Mouse (Mus musculus) lung, postnatal 0 days (tissue): ENCODE results near the gene Sec1. TPM values are rescaled to one million over a fixed set of nuclear protein-coding genes. Genes with fewer than 3 reads are reported as not detected.

Source experiments
- ATAC-seq: fragments of 200-750 bp; cut with Nextera tagmentation; 2 replicates; pipeline ENCODE4 v1.8.0; 2017; ENCODE audit warnings: moderate library complexity
- DNase-seq: peaks from one replicate; pipeline ENCODE4 v3.0.0-alpha.2; 2016; ENCODE audit warnings: low spot score
- H3K27ac ChIP-seq: fragments of 300-500 bp; sonication (generic); 2 replicates; pipeline ENCODE4 v1.5.1; 2014; ENCODE audit warnings: antibody characterized with exemption, mild to moderate bottlenecking, low read length, mixed read lengths
- H3K27me3 ChIP-seq: fragments of 300-500 bp; sonication (generic); replicated peaks from 2 replicates; pipeline ENCODE4 v1.6.1; 2014; ENCODE audit warnings: low read length, mixed read lengths; ENCODE audit not compliant: insufficient read depth
- H3K36me3 ChIP-seq: fragments of 300-500 bp; sonication (generic); 2 replicates; pipeline ENCODE4 v1.6.1; 2014; ENCODE audit warnings: low read length, mixed read lengths; ENCODE audit not compliant: insufficient read depth
- H3K4me1 ChIP-seq: fragments of 300-500 bp; sonication (generic); 2 replicates; pipeline ENCODE4 v1.6.1; 2014; ENCODE audit warnings: antibody characterized with exemption, low read depth, low read length, mixed read lengths; ENCODE audit not compliant: insufficient read depth
- H3K4me2 ChIP-seq: fragments of 300-500 bp; sonication (generic); replicated peaks from 2 replicates; pipeline ENCODE4 v1.6.1; 2014; ENCODE audit warnings: low read depth, mild to moderate bottlenecking, low read length, moderate library complexity, mixed read lengths
- H3K4me3 ChIP-seq: fragments of 300-500 bp; sonication (generic); 2 replicates; pipeline ENCODE4 v1.5.1; 2014; ENCODE audit warnings: low read depth, low read length
- H3K9ac ChIP-seq: fragments of 300-500 bp; sonication (generic); replicated peaks from 2 replicates; pipeline ENCODE4 v1.6.1; 2014; ENCODE audit warnings: low read depth, mild to moderate bottlenecking
- H3K9me3 ChIP-seq: fragments of 300-500 bp; sonication (generic); 2 replicates; pipeline ENCODE4 v1.6.1; 2016; ENCODE audit warnings: low read length, mixed read lengths
- CTCF ChIP-seq: IDR thresholded peaks from 2 replicates; pipeline ENCODE4 v1.5.1; 2016; ENCODE audit warnings: antibody characterized with exemption, mild to moderate bottlenecking
- EP300 ChIP-seq: IDR thresholded peaks from 2 replicates; pipeline ENCODE4 v1.6.1; 2016; ENCODE audit warnings: antibody characterized with exemption, mild to moderate bottlenecking, control low read depth
- WGBS: fragments of 180-500 bp; shearing (Covaris S2); extraction: QIAGEN DNeasy Blood & Tissue Kit; methylation state at CpG from one replicate; pipeline ENCODE4 v1.1.7; 2014; 5-methylcytosine and 5-hydroxymethylcytosine counted together
- polyA plus RNA-seq: library from polyadenylated mRNA; unstranded; fragments of >200 nt; fragmentation: Nextera tagmentation; extraction: Ambion mirVana; gene quantifications from 2 replicates; pipeline ENCODE4 v1.2.1, GENCODE M21; 2015

Sec1 gene
- polyA plus RNA-seq, 1 experiment from 2014 or later, result 2.0 TPM

GRCm38 (mm10) chr7:45700301-45701015 lies 6.3 kb upstream of the Sec1 start:
- H3K4me2 ChIP-seq, result peak overlapping the region; percentile 53
- peak overlapping the region; percentile 17; the same call in 1 of the 2 replicates for H3K4me3 ChIP-seq
- 0 out of 2 replicates have a peak overlapping the region, but pooled peaks have one; percentile 26 for H3K9ac ChIP-seq
- TF ChIP-seq CTCF, result no peak
- no peak for TF ChIP-seq EP300
- no peak overlapping the region for H3K27ac ChIP-seq
- WGBS, result 2% methylated on average over 20 of the region's 20 CpGs
- H3K27me3 ChIP-seq, result peaks cover 13% of the 10 kb centered on the region; the same call in 1 of the 2 replicates
- H3K4me1 ChIP-seq, result peaks cover 17% of the 10 kb centered on the region
- no peaks in the 10 kb centered on the region for H3K9me3 ChIP-seq
- ATAC-seq, result no peak; the same call in 1 of the 2 replicates
- H3K36me3 ChIP-seq, result no peaks in the 10 kb centered on the region
- peak; percentile 86 for DNase-seq

GRCm38 (mm10) chr7:45699523-45700141 lies 5.4 kb upstream of the Sec1 start, which contains the start of gene Car11:
Car11 (plus strand) TSS chr7:45699843.
- DNase-seq (no peak), ATAC-seq (no peak)
- no peaks in the 10 kb centered on the region for H3K36me3 ChIP-seq
- no peaks in the 10 kb centered on the region for H3K9me3 ChIP-seq
- 2% methylated on average over 31 of the region's 36 CpGs for WGBS
- peaks cover 13% of the 10 kb centered on the region; the same call in 1 of the 2 replicates for H3K27me3 ChIP-seq
- H3K27ac ChIP-seq, result no peak within 1 kb of the TSS
- H3K4me3 ChIP-seq, result peak within 1 kb of the TSS; percentile 17; the same call in 1 of the 2 replicates
- TF ChIP-seq CTCF (no peak), EP300 (no peak)
- 0 out of 2 replicates have a peak within 1 kb of the TSS, but pooled peaks have one; percentile 26 for H3K9ac ChIP-seq
- H3K4me2 ChIP-seq, result peak within 1 kb of the TSS; percentile 53
- H3K4me1 ChIP-seq, result peaks cover 16% of the 10 kb centered on the region

- Histone ChIP-seq H3K27ac (no peak overlapping the region), H3K4me3 (no peak overlapping the region), H3K4me2 (no peak overlapping the region), H3K27me3 (peaks cover 13% of the 10 kb centered on the region; the same call in 1 of the 2 replicates), H3K36me3 (no peaks in the 10 kb centered on the region), H3K9ac (no peak overlapping the region), H3K4me1 (peaks cover 8% of the 10 kb centered on the region; the same call in 1 of the 2 replicates), H3K9me3 (no peaks in the 10 kb centered on the region)
- 79% methylated on average over 5 of the region's 7 CpGs for WGBS
- DNase-seq, result peak; percentile 4
- ATAC-seq, result no peak
- no peak for TF ChIP-seq EP300
- no peak for TF ChIP-seq CTCF
These were observed 3.7 kb upstream of the Sec1 start for GRCm38 (mm10) chr7:45697894-45698293.

- DNase-seq (peak; percentile 5), ATAC-seq (no peak)
- Histone ChIP-seq H3K27ac (no peak overlapping the region), H3K9ac (no peak overlapping the region), H3K4me1 (peaks cover 4% of the 10 kb centered on the region; the same call in 1 of the 2 replicates), H3K4me3 (no peak overlapping the region), H3K4me2 (no peak overlapping the region), H3K36me3 (no peaks in the 10 kb centered on the region), H3K27me3 (peaks cover 9% of the 10 kb centered on the region; the same call in 1 of the 2 replicates), H3K9me3 (no peaks in the 10 kb centered on the region)
- WGBS, result 23% methylated on average over 6 of the region's 6 CpGs
- TF ChIP-seq CTCF (no peak), EP300 (no peak)
These were observed 896 bp upstream of the Sec1 start for GRCm38 (mm10) chr7:45695098-45695497.

GRCm38 (mm10) chr7:45692364-45692763 lies 1.8 kb downstream of the Sec1 start:
- H3K4me1 ChIP-seq, result no peaks in the 10 kb centered on the region
- TF ChIP-seq EP300 (no peak), CTCF (no peak)
- no peak overlapping the region for H3K4me2 ChIP-seq
- peak; percentile 3 for DNase-seq
- H3K27me3 ChIP-seq, result no peaks in the 10 kb centered on the region
- H3K9ac ChIP-seq, result no peak overlapping the region
- no peak overlapping the region for H3K27ac ChIP-seq
- no peak overlapping the region for H3K4me3 ChIP-seq
- no peaks in the 10 kb centered on the region for H3K9me3 ChIP-seq
- 73% methylated on average over 2 of the region's 2 CpGs for WGBS
- ATAC-seq, result no peak
- H3K36me3 ChIP-seq, result no peaks in the 10 kb centered on the region

GRCm38 (mm10) chr7:45689800-45690199 lies 4.4 kb downstream of the Sec1 start:
- TF ChIP-seq CTCF, result no peak
- TF ChIP-seq EP300, result no peak
- Histone ChIP-seq H3K27ac (no peak overlapping the region), H3K27me3 (no peaks in the 10 kb centered on the region), H3K36me3 (no peaks in the 10 kb centered on the region), H3K9me3 (no peaks in the 10 kb centered on the region), H3K9ac (no peak overlapping the region), H3K4me3 (no peak overlapping the region), H3K4me1 (no peaks in the 10 kb centered on the region), H3K4me2 (no peak overlapping the region)
- ATAC-seq (no peak), DNase-seq (no peak)
- WGBS, result 55% methylated on average over 11 of the region's 11 CpGs
